Mouse (Mus musculus): ENCODE results near the gene Tmem145. TPM values are rescaled to one million over a fixed set of nuclear protein-coding genes. Genes with fewer than 3 reads are reported as not detected.

Tmem145 gene
- 38.8 TPM for polyA plus RNA-seq (2015; fragmentation: Illumina TruSeq; extraction: RNeasy Lipid Tissue Mini Kit (QIAGEN cat#74804); ENCODE audit: low read depth, low replicate concordance)

GRCm38 (mm10) chr7:25305956-25306613 is at the start of gene Tmem145:
Gene Tmem145, plus strand, starts transcription at chr7:25306106.

DNA sequence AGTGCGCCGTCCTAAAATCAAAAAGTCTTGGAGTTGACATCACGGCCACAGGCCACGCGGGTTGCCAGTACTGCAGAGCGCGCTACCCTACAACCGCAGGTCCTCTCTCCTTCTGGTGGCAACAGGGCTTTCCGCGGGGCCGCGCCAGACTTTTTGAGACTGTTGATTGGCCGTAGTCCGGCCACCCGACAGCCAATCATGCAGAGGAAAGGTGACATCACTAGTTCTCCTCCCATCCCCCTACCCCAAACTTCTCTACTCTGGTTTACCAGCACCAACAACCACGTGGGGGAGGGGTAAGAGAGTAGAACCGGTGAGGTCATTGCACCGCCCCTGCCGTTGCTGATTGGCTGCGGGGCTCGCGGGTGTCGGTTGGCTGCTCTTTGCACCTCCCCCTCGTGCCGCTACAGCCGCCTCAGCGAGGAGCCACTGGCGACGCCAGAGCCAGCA is 38.6 kb upstream of the Tmem145 start, which contains the start of gene Cic:
Gene Cic (plus strand): TSS at position 404 of the 450 bp plus-strand sequence.

GRCm38 (mm10) chr7:25297454-25298325 is 8.2 kb upstream of the Tmem145 start, which contains the start of gene Pafah1b3:
Gene Pafah1b3, minus strand, starts transcription at chr7:25297986.

GRCm38 (mm10) chr7:25301063-25301462 is 4.8 kb upstream of the Tmem145 start, which contains the start of gene Prr19:
Gene Prr19, plus strand, starts transcription at chr7:25301411.

GRCm38 (mm10) chr7:25316532-25317445 is 10.9 kb downstream of the Tmem145 start, which contains the start of gene Megf8:
Gene Megf8, plus strand, starts transcription at chr7:25317164.

Other genes with a start within 250 kb of the Tmem145 start
- gene Grik5, start 233.8 kb upstream of the Tmem145 start, polyA plus RNA-seq (2015; fragmentation: Illumina TruSeq; extraction: RNeasy Lipid Tissue Mini Kit (QIAGEN cat#74804); ENCODE audit: low read depth, low replicate concordance), result 104 TPM
- gene Zfp574, start 233.5 kb upstream of the Tmem145 start, polyA plus RNA-seq (2015; fragmentation: Illumina TruSeq; extraction: RNeasy Lipid Tissue Mini Kit (QIAGEN cat#74804); ENCODE audit: low read depth, low replicate concordance), result 16.5 TPM
- gene Pou2f2, start 126.4 kb upstream of the Tmem145 start, polyA plus RNA-seq (2015; fragmentation: Illumina TruSeq; extraction: RNeasy Lipid Tissue Mini Kit (QIAGEN cat#74804); ENCODE audit: low read depth, low replicate concordance), result 4.0 TPM
- 15.9 TPM for gene Dedd2, start 85.5 kb upstream of the Tmem145 start, polyA plus RNA-seq (2015; fragmentation: Illumina TruSeq; extraction: RNeasy Lipid Tissue Mini Kit (QIAGEN cat#74804); ENCODE audit: low read depth, low replicate concordance)
- 6.3 TPM for gene Zfp526, start 84.7 kb upstream of the Tmem145 start, polyA plus RNA-seq (2015; fragmentation: Illumina TruSeq; extraction: RNeasy Lipid Tissue Mini Kit (QIAGEN cat#74804); ENCODE audit: low read depth, low replicate concordance)
- gene Gsk3a, start 68.3 kb upstream of the Tmem145 start, polyA plus RNA-seq (2015; fragmentation: Illumina TruSeq; extraction: RNeasy Lipid Tissue Mini Kit (QIAGEN cat#74804); ENCODE audit: low read depth, low replicate concordance), result 204 TPM
- gene Erf, start 55.3 kb upstream of the Tmem145 start, polyA plus RNA-seq (2015; fragmentation: Illumina TruSeq; extraction: RNeasy Lipid Tissue Mini Kit (QIAGEN cat#74804); ENCODE audit: low read depth, low replicate concordance), result 29.1 TPM
- 104 TPM for gene Cic, start 38.4 kb upstream of the Tmem145 start, polyA plus RNA-seq (2015; fragmentation: Illumina TruSeq; extraction: RNeasy Lipid Tissue Mini Kit (QIAGEN cat#74804); ENCODE audit: low read depth, low replicate concordance)
- 39.5 TPM for gene Pafah1b3, start 8.1 kb upstream of the Tmem145 start, polyA plus RNA-seq (2015; fragmentation: Illumina TruSeq; extraction: RNeasy Lipid Tissue Mini Kit (QIAGEN cat#74804); ENCODE audit: low read depth, low replicate concordance)
- 0.51 TPM for gene Prr19, start 4.7 kb upstream of the Tmem145 start, polyA plus RNA-seq (2015; fragmentation: Illumina TruSeq; extraction: RNeasy Lipid Tissue Mini Kit (QIAGEN cat#74804); ENCODE audit: low read depth, low replicate concordance)
- 50.0 TPM for gene Megf8, start 11.1 kb downstream of the Tmem145 start, polyA plus RNA-seq (2015; fragmentation: Illumina TruSeq; extraction: RNeasy Lipid Tissue Mini Kit (QIAGEN cat#74804); ENCODE audit: low read depth, low replicate concordance)
- gene Cnfn, start 63.6 kb downstream of the Tmem145 start, polyA plus RNA-seq (2015; fragmentation: Illumina TruSeq; extraction: RNeasy Lipid Tissue Mini Kit (QIAGEN cat#74804); ENCODE audit: low read depth, low replicate concordance), result not detected
- gene Lipe, start 92.6 kb downstream of the Tmem145 start, polyA plus RNA-seq (2015; fragmentation: Illumina TruSeq; extraction: RNeasy Lipid Tissue Mini Kit (QIAGEN cat#74804); ENCODE audit: low read depth, low replicate concordance), result 6.3 TPM
- not detected for gene Cxcl17, start 106.8 kb downstream of the Tmem145 start, polyA plus RNA-seq (2015; fragmentation: Illumina TruSeq; extraction: RNeasy Lipid Tissue Mini Kit (QIAGEN cat#74804); ENCODE audit: low read depth, low replicate concordance)
- 3.0 TPM for gene Ceacam1, start 171.5 kb downstream of the Tmem145 start, polyA plus RNA-seq (2015; fragmentation: Illumina TruSeq; extraction: RNeasy Lipid Tissue Mini Kit (QIAGEN cat#74804); ENCODE audit: low read depth, low replicate concordance)
- 0.88 TPM for gene Ceacam2, start 233.8 kb downstream of the Tmem145 start, polyA plus RNA-seq (2015; fragmentation: Illumina TruSeq; extraction: RNeasy Lipid Tissue Mini Kit (QIAGEN cat#74804); ENCODE audit: low read depth, low replicate concordance)

Data from brain, adult 10 weeks (tissue).